Mouse (Mus musculus): Measurements from ENCODE around the gene Elk1. TPM values are rescaled to one million over a fixed set of nuclear protein-coding genes. Genes with fewer than 3 reads are reported as not detected.

Elk1 gene
- polyA plus RNA-seq, 1 experiment from 2014 or later, result 20.2 TPM

GRCm38 (mm10) chrX:20920249-20920843 lies 30.1 kb downstream of the Elk1 start:
- 17% methylated on average over 47 of the region's 49 CpGs for WGBS

GRCm38 (mm10) chrX:20915075-20915474 lies 35.3 kb downstream of the Elk1 start:
- H3K4me1 ChIP-seq, result no peaks in the 10 kb centered on the region
- H3K4me2 ChIP-seq, result no peak overlapping the region
- no peaks in the 10 kb centered on the region for H3K27me3 ChIP-seq
- no peak overlapping the region for H3K9ac ChIP-seq
- no peak for ATAC-seq (ENCODE audit: low FRiP score)
- no peak overlapping the region for H3K4me3 ChIP-seq (replicated peaks)
- no peaks in the 10 kb centered on the region for H3K9me3 ChIP-seq
- H3K27ac ChIP-seq, result no peak overlapping the region
- no peaks in the 10 kb centered on the region for H3K36me3 ChIP-seq (replicated peaks)

More at GRCm38 (mm10) chrX:20920249-20920843, 30.1 kb downstream of the Elk1 start:
- no peaks in the 10 kb centered on the region for H3K4me1 ChIP-seq
- 0 out of 2 replicates have a peak, but pooled peaks cover 2% of the 10 kb centered on the region for H3K36me3 ChIP-seq (replicated peaks)
- no peaks in the 10 kb centered on the region for H3K9me3 ChIP-seq
- H3K27me3 ChIP-seq, result no peaks in the 10 kb centered on the region
- peak overlapping the region; percentile 56 for H3K9ac ChIP-seq
- 0 out of 2 replicates have a peak overlapping the region, but pooled peaks have one; percentile 36 for H3K27ac ChIP-seq
- peak overlapping the region; percentile 65 for H3K4me2 ChIP-seq
- ATAC-seq (ENCODE audit: low FRiP score), result peak; percentile 74
- H3K4me3 ChIP-seq (replicated peaks), result peak overlapping the region; percentile 52

DNA sequence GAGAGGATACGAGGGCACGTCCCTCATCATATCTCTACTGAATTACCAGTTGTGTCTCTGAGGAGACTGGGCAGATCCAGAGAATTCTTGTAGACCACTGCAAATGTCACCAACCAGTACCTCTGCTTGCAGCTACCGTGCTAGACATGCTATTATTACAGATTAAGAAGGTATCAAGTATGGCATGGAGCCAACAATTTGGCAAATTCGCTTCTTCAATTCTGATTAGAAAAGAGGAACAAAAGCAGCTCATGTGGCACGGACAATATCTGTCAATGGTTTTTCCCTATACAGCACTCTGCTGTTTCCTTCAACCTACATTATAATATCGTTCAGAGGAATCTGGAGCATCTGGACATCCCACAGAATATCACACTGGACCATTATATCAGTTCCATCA lies 36.7 kb downstream of the Elk1 start:
- H3K4me3 ChIP-seq (replicated peaks), result no peak overlapping the region
- ATAC-seq (ENCODE audit: low FRiP score), result no peak
- 83% methylated on average over 6 of the region's 6 CpGs for WGBS
- no peak overlapping the region for H3K27ac ChIP-seq
- no peaks in the 10 kb centered on the region for H3K27me3 ChIP-seq
- no peak overlapping the region for H3K9ac ChIP-seq
- H3K4me1 ChIP-seq, result no peaks in the 10 kb centered on the region
- H3K4me2 ChIP-seq, result no peak overlapping the region
- no peaks in the 10 kb centered on the region; the same call in 1 of the 2 replicates for H3K36me3 ChIP-seq (replicated peaks)
- H3K9me3 ChIP-seq, result no peaks in the 10 kb centered on the region

DNA sequence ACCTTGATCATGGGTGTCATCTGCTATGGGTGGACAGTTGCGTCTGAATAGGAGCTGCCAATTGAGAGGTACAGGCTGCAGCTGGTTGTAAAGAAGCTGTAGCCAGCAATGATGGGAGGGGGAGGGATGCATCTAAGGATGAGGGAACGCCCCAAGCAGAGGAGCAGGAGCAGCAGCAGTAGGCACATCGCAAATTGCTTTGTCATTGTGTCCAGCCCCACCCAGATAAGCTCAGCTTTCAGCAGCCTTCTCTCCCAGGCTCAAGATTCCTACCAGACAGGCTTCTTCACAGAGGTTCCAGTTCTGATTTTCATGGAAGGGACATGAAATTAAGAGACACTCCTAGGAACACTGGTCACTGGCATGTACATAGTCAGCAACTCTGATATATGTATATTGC lies 40.3 kb downstream of the Elk1 start:
- no peak overlapping the region for H3K9ac ChIP-seq
- H3K27me3 ChIP-seq, result no peaks in the 10 kb centered on the region
- no peak overlapping the region for H3K27ac ChIP-seq
- H3K4me3 ChIP-seq (replicated peaks), result no peak overlapping the region
- H3K36me3 ChIP-seq (replicated peaks), result no peaks in the 10 kb centered on the region; the same call in 1 of the 2 replicates
- H3K9me3 ChIP-seq, result no peaks in the 10 kb centered on the region
- 55% methylated on average over 3 of the region's 3 CpGs for WGBS
- ATAC-seq (ENCODE audit: low FRiP score), result no peak
- no peaks in the 10 kb centered on the region for H3K4me1 ChIP-seq
- H3K4me2 ChIP-seq, result no peak overlapping the region

Other genes with a start within 250 kb of the Elk1 start
- 72.8 and 77.7 TPM in 2 replicates for gene Usp11, start 246.7 kb downstream of the Elk1 start, polyA plus RNA-seq (2016; fragmentation: Nextera tagmentation; extraction: Ambion mirVana)
- gene Araf, start 152.8 kb downstream of the Elk1 start, polyA plus RNA-seq (2016; fragmentation: Nextera tagmentation; extraction: Ambion mirVana), result 132 and 133 TPM in 2 replicates
- gene Timp1, start 80.4 kb downstream of the Elk1 start, polyA plus RNA-seq (2016; fragmentation: Nextera tagmentation; extraction: Ambion mirVana), result 3.3 and 4.2 TPM in 2 replicates
- 15.4 and 17.8 TPM in 2 replicates for gene Syn1, start 29.6 kb downstream of the Elk1 start, polyA plus RNA-seq (2016; fragmentation: Nextera tagmentation; extraction: Ambion mirVana)
- gene Cfp, start 19.1 kb downstream of the Elk1 start, polyA plus RNA-seq (2016; fragmentation: Nextera tagmentation; extraction: Ambion mirVana), result 4.2 and 6.0 TPM in 2 replicates
- 56.5 and 59.3 TPM in 2 replicates for gene Uxt, start 11.4 kb upstream of the Elk1 start, polyA plus RNA-seq (2016; fragmentation: Nextera tagmentation; extraction: Ambion mirVana)
- 8.1 and 8.4 TPM in 2 replicates for gene Zfp182, start 111.7 kb upstream of the Elk1 start, polyA plus RNA-seq (2016; fragmentation: Nextera tagmentation; extraction: Ambion mirVana)
- gene Spaca5, start 117.8 kb upstream of the Elk1 start, polyA plus RNA-seq (2016; fragmentation: Nextera tagmentation; extraction: Ambion mirVana), result not detected in 2 replicates
- 2.6 and 3.2 TPM in 2 replicates for gene Zfp300, start 138.9 kb upstream of the Elk1 start, polyA plus RNA-seq (2016; fragmentation: Nextera tagmentation; extraction: Ambion mirVana)
- not detected in 2 replicates for gene Ssxa1, start 165.2 kb upstream of the Elk1 start, polyA plus RNA-seq (2016; fragmentation: Nextera tagmentation; extraction: Ambion mirVana)
- not detected in 2 replicates for gene Gm21876, start 225.0 kb upstream of the Elk1 start, polyA plus RNA-seq (2016; fragmentation: Nextera tagmentation; extraction: Ambion mirVana)